Mouse (Mus musculus): ENCODE measurements around the gene Ctbp1.

GRCm38 (mm10) chr5:33200071-33200470 lies 74.7 kb downstream of the Ctbp1 start:
- no peak for TF ChIP-seq CTCF (IDR thresholded peaks at IDR 0.05; ENCODE audit: low read depth)
- TF ChIP-seq EP300 (IDR thresholded peaks at IDR 0.05; ENCODE audit: low read depth), result no peak
